Mouse (Mus musculus) adrenal gland, postnatal 36 days (tissue): Measurements from ENCODE around the gene Clec10a. TPM values are rescaled to one million over a fixed set of nuclear protein-coding genes. Genes with fewer than 3 reads are reported as not detected.

Experiments
- DNase-seq, 2 experiments: peaks; one replicate each; pipeline ENCODE4 v3.0.0; 2021; ENCODE audit warnings: mixed read lengths in 1 of 2
- total RNA-seq, 2 experiments: library from RNA; stranded (reverse); gene quantifications; 2 replicates each; pipeline ENCODE4 v1.2.3; 2021

The Clec10a gene
- total RNA-seq, 2 experiments from 2014 or later, result 2.4 to 6.5 TPM

DNA sequence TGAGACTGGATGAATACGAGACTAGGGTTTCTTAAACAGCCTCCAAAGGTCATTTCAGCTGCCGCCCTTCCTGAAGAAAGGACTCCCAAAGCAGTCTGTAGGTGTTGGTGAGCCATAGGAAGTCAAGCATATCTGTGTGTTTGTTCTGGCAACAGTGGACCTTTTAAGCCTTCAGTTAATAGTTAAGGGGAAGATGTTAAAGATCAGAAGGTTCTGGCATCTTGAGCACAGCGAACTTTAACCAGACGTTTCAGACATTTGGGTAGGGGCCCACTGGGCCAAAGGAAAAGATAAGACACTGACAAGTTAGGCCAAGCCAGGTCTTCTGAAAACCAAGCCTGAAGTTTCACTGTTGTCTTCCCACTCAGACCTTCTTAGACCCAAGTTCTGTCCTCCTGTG lies 62.0 kb downstream of the Clec10a start:
- no peak for DNase-seq

DNA sequence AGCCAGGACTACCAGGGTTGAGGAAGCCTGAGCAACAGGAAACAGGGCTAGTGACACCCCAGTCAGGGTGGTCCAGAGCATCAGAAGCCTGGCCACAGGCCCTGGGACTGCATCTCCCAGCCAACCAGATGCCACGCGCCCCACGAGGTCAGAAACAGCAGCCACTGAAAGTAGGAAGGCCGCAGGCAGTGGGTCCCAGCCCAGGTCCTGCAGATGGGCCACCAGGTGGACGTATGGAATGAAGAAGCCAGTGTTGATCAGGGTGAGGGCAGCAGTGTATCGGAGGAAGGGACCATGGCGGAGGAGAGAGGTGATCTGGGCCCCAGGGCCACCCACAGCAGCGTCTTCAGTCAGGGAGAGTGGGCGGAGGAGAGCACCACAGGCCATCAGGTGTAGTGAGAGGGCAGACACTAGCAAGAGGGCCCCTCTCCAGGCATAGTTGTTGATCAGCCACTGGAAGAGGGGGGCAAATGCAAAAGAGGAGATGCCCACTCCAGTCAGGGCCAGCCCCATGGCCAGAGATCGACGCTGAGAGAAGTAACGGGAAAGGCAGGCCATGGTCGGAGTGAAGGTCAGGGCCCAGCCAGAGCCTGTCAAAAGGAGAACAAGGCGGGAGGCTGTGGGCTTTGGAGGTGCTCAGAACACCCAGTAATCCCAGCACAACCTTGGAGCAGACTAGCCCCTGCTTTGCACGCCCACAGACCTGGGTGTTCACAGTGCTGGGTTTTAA lies 62.9 kb downstream of the Clec10a start:
- no peak for DNase-seq

DNA sequence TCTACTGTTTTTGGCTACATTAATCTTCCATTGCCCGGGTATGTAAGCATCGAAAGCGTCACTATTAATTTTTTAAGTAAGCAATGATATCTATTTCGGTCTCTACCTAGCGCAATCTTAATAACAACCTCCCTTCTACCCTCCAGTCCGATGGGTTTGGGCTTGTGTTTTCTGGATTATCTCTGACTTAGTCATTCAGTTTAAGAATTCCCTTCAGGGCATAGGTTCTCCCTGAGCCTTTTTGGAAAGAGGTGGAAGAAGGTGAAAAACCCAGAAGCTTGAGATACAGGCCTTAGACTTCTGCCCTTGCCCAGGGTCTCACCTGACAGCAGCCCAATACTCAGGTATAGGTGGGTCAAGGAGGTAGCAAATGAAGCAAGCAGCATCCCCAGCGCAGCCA lies 63.9 kb downstream of the Clec10a start:
- DNase-seq, result no peak

DNA sequence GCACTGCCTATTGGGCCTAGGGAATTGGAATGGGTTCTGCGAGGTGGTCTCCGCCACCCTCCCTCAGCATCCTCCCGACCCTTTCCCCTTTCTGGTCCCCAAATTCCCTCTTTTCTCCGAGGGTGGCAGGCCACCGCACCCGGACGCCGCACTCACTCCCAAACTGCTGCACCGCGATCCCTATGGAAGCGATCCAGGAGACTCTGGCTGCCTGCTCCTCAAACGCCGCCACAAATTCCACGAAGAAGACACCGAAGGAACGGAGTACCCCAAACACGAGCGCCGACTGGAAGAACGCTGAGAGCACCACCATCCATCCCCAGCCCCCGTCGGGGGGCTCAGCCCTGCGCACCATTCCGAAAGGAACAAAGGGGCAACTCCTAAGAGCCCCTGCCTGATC lies 64.3 kb downstream of the Clec10a start:
- DNase-seq, result no peak

Other genes with a start within 250 kb of the Clec10a start
- gene Gps2, start 242.3 kb upstream of the Clec10a start, total RNA-seq, result 10 to 100 TPM; 47.1 to 47.6 TPM
- 100 to 1,000 TPM; 619 to 640 TPM for gene Eif5a, start 234.2 kb upstream of the Clec10a start, total RNA-seq
- gene Ybx2, start 220.4 kb upstream of the Clec10a start, total RNA-seq, result 10 to 100 TPM; 11.5 to 11.8 TPM
- gene Slc2a4, start 208.0 kb upstream of the Clec10a start, total RNA-seq, result 10 to 100 TPM; 60.2 to 90.0 TPM
- gene Cldn7, start 191.4 kb upstream of the Clec10a start, total RNA-seq, result 1 to 10 TPM in 1 of 2 experiments, not detected in 1; 1.2 TPM
- gene Ctdnep1, start 175.0 kb upstream of the Clec10a start, total RNA-seq, result 100 to 1,000 TPM; 112 to 132 TPM
- 10 to 100 TPM; 66.4 to 80.3 TPM for gene Elp5, start 173.7 kb upstream of the Clec10a start, total RNA-seq
- gene Gabarap, start 165.1 kb upstream of the Clec10a start, total RNA-seq, result 100 to 1,000 TPM; 421 to 450 TPM
- 10 to 100 TPM; 54.6 to 57.1 TPM for gene Phf23, start 160.4 kb upstream of the Clec10a start, total RNA-seq
- 10 to 100 TPM; 15.6 to 17.4 TPM for gene Dvl2, start 155.6 kb upstream of the Clec10a start, total RNA-seq
- 100 to 1,000 TPM; 543 to 557 TPM for gene Acadvl, start 140.8 kb upstream of the Clec10a start, total RNA-seq
- gene Dlg4, start 139.3 kb upstream of the Clec10a start, total RNA-seq, result 10 to 100 TPM; 27.4 to 40.4 TPM
- gene Asgr1, start 102.1 kb upstream of the Clec10a start, total RNA-seq, result under 1 TPM in 1 of 2 experiments, not detected in 1; 0.33 TPM
- gene Asgr2, start 63.6 kb upstream of the Clec10a start, total RNA-seq, result 1 to 10 TPM in 1 of 2 experiments, under 1 TPM in 1; 0.60 to 2.1 TPM
- 1 to 10 TPM; 2.7 to 3.4 TPM for gene Mgl2, start 25.9 kb upstream of the Clec10a start, total RNA-seq
- under 1 TPM in 1 of 2 experiments, not detected in 1; 0.23 TPM for gene Slc16a11, start 56.6 kb downstream of the Clec10a start, total RNA-seq
- gene Slc16a13, start 64.9 kb downstream of the Clec10a start, total RNA-seq, result 1 to 10 TPM; 2.7 to 3.0 TPM
- gene Bcl6b, start 73.6 kb downstream of the Clec10a start, total RNA-seq, result 10 to 100 TPM; 10.7 to 18.9 TPM
- 10 to 100 TPM; 38.6 to 61.4 TPM for gene 0610010K14Rik, start 81.7 kb downstream of the Clec10a start, total RNA-seq
- 1 to 10 TPM; 4.9 to 7.3 TPM for gene Gm21988, start 83.6 kb downstream of the Clec10a start, total RNA-seq
- 100 to 1,000 TPM; 224 to 245 TPM for gene Rnasek, start 83.6 kb downstream of the Clec10a start, total RNA-seq
- 1 to 10 TPM; 1.2 to 1.8 TPM for gene Alox12, start 99.2 kb downstream of the Clec10a start, total RNA-seq
- gene Alox12e, start 166.4 kb downstream of the Clec10a start, total RNA-seq, result not detected
- gene Alox15, start 195.8 kb downstream of the Clec10a start, total RNA-seq, result 1 to 10 TPM; 1.9 to 6.0 TPM